Mouse (Mus musculus): Measurements from ENCODE around the gene Olfr1111.
"Not testable (repeated sequence)": the region's sequence is repeated elsewhere in the genome, so short reads cannot be mapped to it uniquely, and the experiment has no call there.

Gene Olfr1111

GRCm38 (mm10) chr2:87152524-87152923, at the start of gene Olfr1111:
Gene Olfr1111, minus strand, starts transcription at chr2:87152624.
- no peaks in the 10 kb centered on the region for H3K36me3 ChIP-seq (ENCODE audit: insufficient read depth, low read length)
- no peaks in the 10 kb centered on the region for H3K4me1 ChIP-seq (replicated peaks; ENCODE audit: low read depth, low read length)
- H3K4me3 ChIP-seq (replicated peaks; ENCODE audit: low read length) = no peak within 1 kb of the TSS
- no peaks in the 10 kb centered on the region for H3K9me3 ChIP-seq (ENCODE audit: low read length)
- TF ChIP-seq POU5F1 (IDR thresholded peaks at IDR 0.05; ENCODE audit: borderline replicate concordance, low read length) (no peak), NANOG (IDR thresholded peaks at IDR 0.05; ENCODE audit: borderline replicate concordance, low read length) (no peak), CTCF (conservative IDR thresholded peaks at IDR 0.05; ENCODE audit: low read length) (no peak)
- no peaks in the 10 kb centered on the region for H3K27me3 ChIP-seq (ENCODE audit: insufficient read depth, low read length)

- TF ChIP-seq CTCF (conservative IDR thresholded peaks at IDR 0.05; ENCODE audit: low read length) = no peak
- TF ChIP-seq POU5F1 (IDR thresholded peaks at IDR 0.05; ENCODE audit: borderline replicate concordance, low read length) = no peak
- no peak for TF ChIP-seq NANOG (IDR thresholded peaks at IDR 0.05; ENCODE audit: borderline replicate concordance, low read length)
- Histone ChIP-seq H3K4me1 (replicated peaks; ENCODE audit: low read depth, low read length) (no peaks in the 10 kb centered on the region), H3K27me3 (ENCODE audit: insufficient read depth, low read length) (no peaks in the 10 kb centered on the region), H3K4me3 (replicated peaks; ENCODE audit: low read length) (no peak within 1 kb of the TSS), H3K36me3 (ENCODE audit: insufficient read depth, low read length) (no peaks in the 10 kb centered on the region), H3K9me3 (ENCODE audit: low read length) (no peaks in the 10 kb centered on the region)
These were observed 35.1 kb upstream of the Olfr1111 start, which contains the start of gene Olfr1112 for GRCm38 (mm10) chr2:87187498-87187897. Gene Olfr1112, plus strand, starts transcription at chr2:87187798.

GRCm38 (mm10) chr2:87167731-87168130, 15.3 kb upstream of the Olfr1111 start:
- peaks cover 25% of the 10 kb centered on the region for H3K9me3 ChIP-seq (ENCODE audit: low read length)
- not testable (repeated sequence) for H3K27me3 ChIP-seq (ENCODE audit: insufficient read depth, low read length); H3K4me3 ChIP-seq (replicated peaks; ENCODE audit: low read length); H3K36me3 ChIP-seq (ENCODE audit: insufficient read depth, low read length); H3K4me1 ChIP-seq (replicated peaks; ENCODE audit: low read depth, low read length)

- Histone ChIP-seq H3K27me3 (ENCODE audit: insufficient read depth, low read length) (no peaks in the 10 kb centered on the region), H3K4me3 (replicated peaks; ENCODE audit: low read length) (no peak within 1 kb of the TSS), H3K9me3 (ENCODE audit: low read length) (no peaks in the 10 kb centered on the region), H3K4me1 (replicated peaks; ENCODE audit: low read depth, low read length) (no peaks in the 10 kb centered on the region), H3K36me3 (ENCODE audit: insufficient read depth, low read length) (no peaks in the 10 kb centered on the region)
- TF ChIP-seq CTCF (conservative IDR thresholded peaks at IDR 0.05; ENCODE audit: low read length) (no peak), NANOG (IDR thresholded peaks at IDR 0.05; ENCODE audit: borderline replicate concordance, low read length) (no peak), POU5F1 (IDR thresholded peaks at IDR 0.05; ENCODE audit: borderline replicate concordance, low read length) (no peak)
These were observed 12.2 kb downstream of the Olfr1111 start, which contains the start of gene Olfr1110 for GRCm38 (mm10) chr2:87140200-87140599. Gene Olfr1110, minus strand, starts transcription at chr2:87140300.

GRCm38 (mm10) chr2:87114467-87114866, 38.0 kb downstream of the Olfr1111 start, which contains the start of gene Olfr259:
Gene Olfr259, minus strand, starts transcription at chr2:87114567.
- no peak within 1 kb of the TSS for H3K4me3 ChIP-seq (replicated peaks; ENCODE audit: low read length)
- no peaks in the 10 kb centered on the region for H3K4me1 ChIP-seq (replicated peaks; ENCODE audit: low read depth, low read length)
- H3K36me3 ChIP-seq (ENCODE audit: insufficient read depth, low read length) = no peaks in the 10 kb centered on the region
- no peaks in the 10 kb centered on the region for H3K27me3 ChIP-seq (ENCODE audit: insufficient read depth, low read length)
- peaks cover 19% of the 10 kb centered on the region for H3K9me3 ChIP-seq (ENCODE audit: low read length)
- no peak for TF ChIP-seq POU5F1 (IDR thresholded peaks at IDR 0.05; ENCODE audit: borderline replicate concordance, low read length)
